Mouse (Mus musculus) fat pad, adult 2 months (tissue): Measurements from ENCODE around the gene Hcfc2.

ENCODE experiments used
- DNase-seq: peaks from one replicate; pipeline ENCODE4 v3.0.0-alpha.2; 2011; ENCODE audit warnings: low read depth, low spot score; ENCODE audit errors: extremely low read depth

The Hcfc2 gene

GRCm38 (mm10) chr10:82768901-82769300, 72.9 kb downstream of the Hcfc2 start:
- DNase-seq = no peak

GRCm38 (mm10) chr10:82770713-82771112, 74.8 kb downstream of the Hcfc2 start:
- DNase-seq = no peak

GRCm38 (mm10) chr10:82771595-82772170, 75.7 kb downstream of the Hcfc2 start:
- no peak for DNase-seq

GRCm38 (mm10) chr10:82774841-82775240, 78.9 kb downstream of the Hcfc2 start:
- DNase-seq = no peak

GRCm38 (mm10) chr10:82777075-82777474, 81.1 kb downstream of the Hcfc2 start:
- DNase-seq = no peak

GRCm38 (mm10) chr10:82777886-82778285, 81.9 kb downstream of the Hcfc2 start:
- no peak for DNase-seq

GRCm38 (mm10) chr10:82778791-82779549, 83.0 kb downstream of the Hcfc2 start:
- DNase-seq = no peak

- no peak for DNase-seq
Measured at GRCm38 (mm10) chr10:82779831-82780230, 83.9 kb downstream of the Hcfc2 start.

- no peak for DNase-seq
Measured at GRCm38 (mm10) chr10:82780322-82780721, 84.4 kb downstream of the Hcfc2 start.

- DNase-seq = no peak
Measured at GRCm38 (mm10) chr10:82780816-82781215, 84.9 kb downstream of the Hcfc2 start.

- DNase-seq = no peak
Measured at GRCm38 (mm10) chr10:82782472-82782871, 86.5 kb downstream of the Hcfc2 start.

- DNase-seq = no peak
Measured at GRCm38 (mm10) chr10:82789181-82789580, 93.2 kb downstream of the Hcfc2 start.

- no peak for DNase-seq
Measured at GRCm38 (mm10) chr10:82790504-82790903, 94.5 kb downstream of the Hcfc2 start.

- no peak for DNase-seq
Measured at GRCm38 (mm10) chr10:82791713-82792112, 95.8 kb downstream of the Hcfc2 start.
